Mouse (Mus musculus) spleen, adult 2 months (tissue): ENCODE measurements at regions not wholly inside any gene's neighbourhood (a gene's known extent, or its start where the extent isn't known, plus 50 kb on each side); places are given as distances from the start of the nearest gene placed in this dataset.
A peak's percentile ranks its signal among the peaks of the same experiment; 100 is the strongest.

Source experiments
- DNase-seq, 2 experiments: peaks; one replicate each; pipeline versions ENCODE4 v3.0.0 to v3.0.0-alpha.2; 2012 to 2021; ENCODE audit warnings: low spot score in 2 of 2, low read depth in 1 of 2
- H3K27ac ChIP-seq: fragments of 200-500 bp; 2 replicates; pipeline ENCODE4 v1.5.1; 2012; ENCODE audit warnings: low read length, inconsistent platforms; ENCODE audit not compliant: insufficient read depth
- H3K27me3 ChIP-seq: fragments of 200-500 bp; 2 replicates; pipeline ENCODE4 v1.6.1; 2012; ENCODE audit warnings: mild to moderate bottlenecking, moderate library complexity, low read length, inconsistent platforms; ENCODE audit not compliant: control insufficient read depth, insufficient read depth
- H3K36me3 ChIP-seq: fragments of 200-500 bp; 2 replicates; pipeline ENCODE4 v1.6.1; 2012; ENCODE audit warnings: mild to moderate bottlenecking, low read length, inconsistent platforms; ENCODE audit not compliant: control insufficient read depth, insufficient read depth
- H3K4me1 ChIP-seq: fragments of 200-500 bp; 2 replicates; pipeline ENCODE4 v1.6.1; 2011; ENCODE audit warnings: inconsistent platforms; ENCODE audit not compliant: control insufficient read depth, insufficient read depth, insufficient read length
- H3K4me3 ChIP-seq: fragments of 200-500 bp; 2 replicates; pipeline ENCODE4 v1.5.1; 2011; ENCODE audit warnings: mild to moderate bottlenecking, inconsistent platforms; ENCODE audit not compliant: insufficient read depth, insufficient read length; ENCODE audit errors: extremely low read depth
- CTCF ChIP-seq: fragments of 200-500 bp; IDR thresholded peaks from 2 replicates; pipeline ENCODE4 v1.5.1; 2011; ENCODE audit warnings: mild to moderate bottlenecking, inconsistent platforms; ENCODE audit not compliant: insufficient read depth, insufficient read length, insufficient replicate concordance; ENCODE audit errors: extremely low read depth
- POLR2A ChIP-seq: fragments of 200-500 bp; IDR thresholded peaks from 2 replicates; pipeline ENCODE4 v1.6.1; 2011; ENCODE audit warnings: low read depth, low read length, inconsistent platforms
- WGBS: fragments of 180-500 bp; shearing (Covaris S2); methylation state at CpG from one replicate; pipeline ENCODE4 v1.1.7; 2018; 5-methylcytosine and 5-hydroxymethylcytosine counted together

DNA sequence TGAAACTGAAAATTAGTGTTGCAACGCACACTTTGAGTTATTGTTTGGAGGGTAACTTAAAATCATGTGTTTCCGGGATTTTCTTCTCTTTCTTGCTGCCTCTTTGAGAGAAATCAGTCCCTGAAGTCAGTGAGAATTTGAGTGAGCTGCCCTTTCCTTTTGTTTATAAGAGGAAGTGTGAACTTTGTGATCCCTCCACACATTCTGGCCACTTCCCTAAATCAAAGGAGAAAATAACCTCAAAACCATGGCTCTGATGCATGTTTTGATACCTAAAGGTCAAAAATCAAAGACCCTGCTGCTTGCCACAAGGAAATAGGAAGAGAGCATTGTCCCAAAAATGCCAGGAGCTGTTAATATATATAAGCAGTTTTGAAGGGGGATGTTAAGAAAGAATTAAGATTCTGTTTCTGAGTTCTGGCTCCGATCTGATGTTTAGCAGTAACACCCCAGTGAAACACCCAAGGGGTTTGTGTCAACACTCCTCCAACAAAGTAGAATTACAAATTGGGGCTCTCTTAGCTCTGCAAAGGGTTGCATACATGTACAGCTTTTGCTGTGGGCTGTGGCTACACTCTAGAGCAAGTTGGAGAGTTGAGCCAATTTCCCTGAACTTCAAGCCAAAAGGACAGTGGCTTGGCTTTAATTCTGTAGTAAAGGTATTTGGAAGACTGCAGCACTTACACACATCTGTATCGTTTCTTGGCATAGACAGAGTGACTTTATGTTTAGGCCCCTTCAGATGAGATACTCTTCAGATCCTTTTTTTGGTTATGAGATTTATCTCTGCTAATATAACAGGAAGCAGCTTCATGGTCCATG is 97.5 kb upstream of the Marcks start:
- Histone ChIP-seq H3K27me3 (no peaks in the 10 kb centered on the region), H3K4me1 (peaks cover 29% of the 10 kb centered on the region), H3K4me3 (no peak overlapping the region), H3K36me3 (no peaks in the 10 kb centered on the region), H3K27ac (peak overlapping the region; percentile 86)
- DNase-seq = no peak
- TF ChIP-seq POLR2A (no peak), CTCF (no peak)
- 13% methylated on average over 4 of the region's 4 CpGs for WGBS

DNA sequence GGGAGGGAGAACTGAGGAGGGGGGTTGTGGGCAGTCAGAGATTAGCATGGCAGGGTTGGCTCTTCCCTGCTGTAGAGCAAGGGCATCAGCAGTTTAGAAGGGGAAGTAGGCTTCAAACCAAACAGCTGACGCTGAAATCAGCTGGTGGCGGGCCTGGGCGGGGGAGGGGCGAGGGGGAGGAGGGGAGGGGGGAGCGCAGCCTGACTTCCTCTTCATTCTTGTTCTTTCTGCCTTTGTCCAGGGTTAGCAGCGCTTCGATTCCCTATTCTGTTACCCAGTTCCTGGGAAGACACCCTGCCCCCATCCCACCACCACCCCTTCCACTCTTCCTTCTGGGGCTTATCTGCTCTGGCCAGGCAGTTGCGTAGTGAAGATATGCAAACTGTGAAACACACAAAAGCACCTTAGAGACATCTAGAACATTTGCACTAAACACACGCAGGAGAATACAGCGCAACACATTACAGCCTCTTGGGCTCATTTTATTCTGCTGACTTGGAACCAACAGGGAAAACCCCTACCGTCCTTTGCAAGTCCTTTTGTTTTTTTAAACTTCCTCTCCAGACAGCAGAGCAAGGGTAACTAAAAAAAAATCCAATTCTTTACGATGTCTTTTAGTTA is 93.3 kb upstream of the Marcks start:
- WGBS = under 1% methylated on average over 10 of the region's 12 CpGs
- Histone ChIP-seq H3K27ac (peak overlapping the region; percentile 88), H3K36me3 (no peaks in the 10 kb centered on the region), H3K4me1 (peaks cover 24% of the 10 kb centered on the region; the same call in 1 of the 2 replicates), H3K27me3 (no peaks in the 10 kb centered on the region), H3K4me3 (peak overlapping the region; percentile 38; the same call in 1 of the 2 replicates)
- peak; percentile 47 to 68 for DNase-seq
- no peak for TF ChIP-seq CTCF
- TF ChIP-seq POLR2A = no peak

DNA sequence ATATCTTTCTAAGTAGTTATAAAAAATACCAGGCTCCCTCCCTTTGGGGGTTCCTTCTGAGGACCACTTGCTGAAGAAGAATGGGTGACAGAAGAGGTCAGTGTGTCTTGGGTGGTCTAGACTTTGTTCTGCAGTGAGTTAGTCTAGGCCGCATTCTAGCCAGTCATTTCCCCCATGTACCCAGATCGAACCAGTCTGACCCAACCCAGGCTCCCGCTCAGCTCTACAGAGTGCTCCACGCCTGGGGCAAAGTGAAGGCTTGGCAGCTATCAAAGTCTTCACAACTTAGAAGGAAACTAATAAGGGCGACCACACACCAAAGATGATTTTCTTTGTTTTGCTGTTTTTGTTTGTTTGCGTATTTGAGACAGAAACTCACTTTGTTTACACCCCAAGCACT is 92.4 kb upstream of the Marcks start:
- no peak overlapping the region for H3K4me3 ChIP-seq
- H3K36me3 ChIP-seq = no peaks in the 10 kb centered on the region
- no peaks in the 10 kb centered on the region for H3K27me3 ChIP-seq
- no peak for TF ChIP-seq CTCF
- no peak for TF ChIP-seq POLR2A
- no peak for DNase-seq
- 0 out of 2 replicates have a peak overlapping the region, but pooled peaks have one; percentile 10 for H3K27ac ChIP-seq
- H3K4me1 ChIP-seq = peaks cover 17% of the 10 kb centered on the region; the same call in 1 of the 2 replicates
- 87% methylated on average over 6 of the region's 6 CpGs for WGBS

DNA sequence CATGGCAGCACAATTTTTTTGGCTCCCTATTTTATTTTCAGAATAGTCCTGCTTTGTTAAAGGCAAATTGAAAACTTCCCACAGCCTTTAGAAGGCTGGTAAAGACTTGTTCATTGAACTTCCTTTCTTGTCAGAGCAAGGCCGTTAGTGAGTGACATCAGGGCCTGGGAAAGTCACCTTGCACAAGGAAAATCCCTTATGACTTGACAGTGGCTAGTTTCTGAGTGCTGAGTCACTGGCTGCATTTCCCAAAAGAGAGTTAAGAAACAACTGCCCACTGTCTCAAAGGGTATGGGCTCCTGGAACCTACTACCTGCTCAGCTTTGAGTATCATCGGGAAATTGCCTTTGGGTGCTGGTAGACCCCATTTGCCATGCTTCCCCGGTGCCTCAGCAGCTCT is 89.2 kb upstream of the Marcks start:
- H3K27ac ChIP-seq = no peak overlapping the region
- peaks cover 5% of the 10 kb centered on the region; the same call in 1 of the 2 replicates for H3K4me1 ChIP-seq
- H3K4me3 ChIP-seq = no peak overlapping the region
- TF ChIP-seq POLR2A (no peak), CTCF (no peak)
- no peaks in the 10 kb centered on the region for H3K27me3 ChIP-seq
- H3K36me3 ChIP-seq = no peaks in the 10 kb centered on the region
- WGBS = 84% methylated on average over 3 of the region's 3 CpGs
- DNase-seq = no peak

DNA sequence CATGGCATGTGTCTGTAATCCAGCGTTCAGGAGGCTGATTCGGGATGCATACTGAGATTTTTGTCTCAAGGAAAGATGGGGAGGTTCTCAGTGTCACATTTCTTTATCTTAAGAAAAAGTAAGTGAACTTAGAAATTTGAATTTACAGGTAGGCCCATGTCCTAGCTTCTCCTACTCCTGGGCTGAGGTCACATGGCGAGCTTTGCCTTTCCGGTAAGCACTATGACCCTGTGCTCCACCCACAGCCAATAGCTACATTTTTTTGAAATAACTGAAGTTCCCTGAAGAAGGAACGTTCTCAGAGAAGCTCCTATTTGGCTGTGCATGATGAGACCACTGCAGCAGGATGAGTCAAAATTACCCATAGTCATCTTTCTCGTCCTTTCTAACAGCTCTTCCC is 83.0 kb upstream of the Marcks start:
- Histone ChIP-seq H3K36me3 (no peaks in the 10 kb centered on the region), H3K27me3 (no peaks in the 10 kb centered on the region), H3K4me3 (no peak overlapping the region), H3K4me1 (no peaks in the 10 kb centered on the region; the same call in 1 of the 2 replicates), H3K27ac (no peak overlapping the region)
- DNase-seq = no peak
- TF ChIP-seq CTCF = no peak
- no peak for TF ChIP-seq POLR2A
- WGBS = 86% methylated on average over 6 of the region's 6 CpGs

GRCm38 (mm10) chr10:37220434-37220833 is 81.7 kb upstream of the Marcks start:
- 44% methylated on average over 3 of the region's 3 CpGs for WGBS
- TF ChIP-seq POLR2A = no peak
- no peak for TF ChIP-seq CTCF
- no peaks in the 10 kb centered on the region for H3K27me3 ChIP-seq
- no peak overlapping the region for H3K27ac ChIP-seq
- H3K36me3 ChIP-seq = no peaks in the 10 kb centered on the region
- H3K4me1 ChIP-seq = no peaks in the 10 kb centered on the region; the same call in 1 of the 2 replicates
- DNase-seq = no peak
- H3K4me3 ChIP-seq = no peak overlapping the region
